Mouse (Mus musculus) stomach, embryonic 16.5 days (tissue): ENCODE results near the gene Tmem229b. TPM values are rescaled to one million over a fixed set of nuclear protein-coding genes. Genes with fewer than 3 reads are reported as not detected.

ENCODE experiments used
- ATAC-seq: fragments of 200-750 bp; cut with Nextera tagmentation; 2 replicates; pipeline ENCODE4 v1.8.0; 2017; ENCODE audit warnings: moderate number of reproducible peaks, moderate TSS enrichment; ENCODE audit not compliant: insufficient read depth, low FRiP score
- H3K27ac ChIP-seq: fragments of 300-500 bp; sonication (generic); 2 replicates; pipeline ENCODE4 v1.5.1; 2014; ENCODE audit warnings: low read length
- H3K27me3 ChIP-seq: fragments of 300-500 bp; sonication (generic); 2 replicates; pipeline ENCODE4 v1.6.1; 2014; ENCODE audit warnings: low read length, control low read depth, mixed read lengths; ENCODE audit not compliant: control insufficient read depth, insufficient read depth
- H3K36me3 ChIP-seq: fragments of 300-500 bp; sonication (generic); 2 replicates; pipeline ENCODE4 v1.6.1; 2014; ENCODE audit warnings: low read length; ENCODE audit not compliant: control insufficient read depth, insufficient read depth
- H3K4me1 ChIP-seq: fragments of 300-500 bp; sonication (generic); 2 replicates; pipeline ENCODE4 v1.6.1; 2014; ENCODE audit warnings: low read length, control low read depth, mixed read lengths; ENCODE audit not compliant: control insufficient read depth, insufficient read depth
- H3K4me2 ChIP-seq: fragments of 300-500 bp; sonication (generic); 2 replicates; pipeline ENCODE4 v1.6.1; 2014; ENCODE audit warnings: low read depth, low read length, mixed read lengths
- H3K4me3 ChIP-seq: fragments of 300-500 bp; sonication (generic); replicated peaks from 2 replicates; pipeline ENCODE4 v1.5.1; 2014; ENCODE audit warnings: mild to moderate bottlenecking, low read length
- H3K9ac ChIP-seq: fragments of 300-500 bp; sonication (generic); 2 replicates; pipeline ENCODE4 v1.6.1; 2014; ENCODE audit warnings: low read length
- H3K9me3 ChIP-seq: fragments of 300-500 bp; sonication (generic); replicated peaks from 2 replicates; pipeline ENCODE4 v1.6.1; 2016; ENCODE audit warnings: low read length, control low read depth; ENCODE audit not compliant: control insufficient read depth
- WGBS: fragments of 180-500 bp; shearing (Covaris S2); extraction: QIAGEN DNeasy Blood & Tissue Kit; methylation state at CpG from one replicate; pipeline ENCODE4 v1.1.7; 2014; 5-methylcytosine and 5-hydroxymethylcytosine counted together
- polyA plus RNA-seq: library from polyadenylated mRNA; unstranded; fragments of >200 nt; fragmentation: Nextera tagmentation; extraction: Ambion mirVana; gene quantifications from 2 replicates; pipeline ENCODE4 v1.2.1, GENCODE M21; 2015

Tmem229b gene
- polyA plus RNA-seq, 1 experiment from 2014 or later, result 7.6 TPM

GRCm38 (mm10) chr12:79017994-79018399 lies 10.6 kb upstream of the Tmem229b start:
- no peak for ATAC-seq
- Histone ChIP-seq H3K4me1 (peaks cover 4% of the 10 kb centered on the region; the same call in 1 of the 2 replicates), H3K9ac (no peak overlapping the region), H3K4me2 (no peak overlapping the region), H3K27ac (no peak overlapping the region), H3K4me3 (no peak overlapping the region), H3K36me3 (no peaks in the 10 kb centered on the region), H3K9me3 (no peaks in the 10 kb centered on the region), H3K27me3 (no peaks in the 10 kb centered on the region)
- 48% methylated on average over 4 of the region's 4 CpGs for WGBS

DNA sequence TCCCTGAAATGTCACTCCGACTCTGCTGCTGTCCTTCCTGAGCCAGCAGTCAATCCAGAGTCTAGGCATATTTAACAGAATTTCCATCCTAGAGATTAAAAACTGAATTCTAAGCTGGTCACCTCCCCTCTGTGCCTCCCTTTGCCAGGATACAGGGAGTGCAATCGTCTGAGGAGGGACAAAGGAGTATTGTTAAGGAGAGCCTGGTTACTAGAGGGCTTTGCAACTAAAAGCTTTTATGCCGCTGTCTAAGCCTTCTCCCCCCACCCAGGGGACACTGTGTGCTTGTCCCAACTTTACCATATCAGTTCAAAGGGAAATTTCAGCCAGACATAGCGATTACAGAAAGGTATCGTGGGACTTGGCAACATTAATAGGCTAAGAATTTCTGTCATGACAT lies 8.7 kb upstream of the Tmem229b start:
- peaks cover 4% of the 10 kb centered on the region; the same call in 1 of the 2 replicates for H3K4me1 ChIP-seq
- no peak overlapping the region for H3K4me3 ChIP-seq
- H3K36me3 ChIP-seq, result no peaks in the 10 kb centered on the region
- H3K9ac ChIP-seq, result no peak overlapping the region
- no peak overlapping the region for H3K4me2 ChIP-seq
- no peaks in the 10 kb centered on the region for H3K27me3 ChIP-seq
- 53% methylated on average over 5 of the region's 5 CpGs for WGBS
- H3K27ac ChIP-seq, result no peak overlapping the region
- ATAC-seq, result no peak
- H3K9me3 ChIP-seq, result no peaks in the 10 kb centered on the region

GRCm38 (mm10) chr12:79010569-79010968 lies 3.1 kb upstream of the Tmem229b start:
- no peak for ATAC-seq
- 31% methylated on average over 3 of the region's 3 CpGs for WGBS
- H3K4me3 ChIP-seq, result no peak overlapping the region
- no peak overlapping the region for H3K9ac ChIP-seq
- peaks cover 5% of the 10 kb centered on the region; the same call in 1 of the 2 replicates for H3K4me1 ChIP-seq
- H3K9me3 ChIP-seq, result no peaks in the 10 kb centered on the region
- no peaks in the 10 kb centered on the region for H3K36me3 ChIP-seq
- H3K27ac ChIP-seq, result no peak overlapping the region
- H3K27me3 ChIP-seq, result no peaks in the 10 kb centered on the region
- no peak overlapping the region for H3K4me2 ChIP-seq

DNA sequence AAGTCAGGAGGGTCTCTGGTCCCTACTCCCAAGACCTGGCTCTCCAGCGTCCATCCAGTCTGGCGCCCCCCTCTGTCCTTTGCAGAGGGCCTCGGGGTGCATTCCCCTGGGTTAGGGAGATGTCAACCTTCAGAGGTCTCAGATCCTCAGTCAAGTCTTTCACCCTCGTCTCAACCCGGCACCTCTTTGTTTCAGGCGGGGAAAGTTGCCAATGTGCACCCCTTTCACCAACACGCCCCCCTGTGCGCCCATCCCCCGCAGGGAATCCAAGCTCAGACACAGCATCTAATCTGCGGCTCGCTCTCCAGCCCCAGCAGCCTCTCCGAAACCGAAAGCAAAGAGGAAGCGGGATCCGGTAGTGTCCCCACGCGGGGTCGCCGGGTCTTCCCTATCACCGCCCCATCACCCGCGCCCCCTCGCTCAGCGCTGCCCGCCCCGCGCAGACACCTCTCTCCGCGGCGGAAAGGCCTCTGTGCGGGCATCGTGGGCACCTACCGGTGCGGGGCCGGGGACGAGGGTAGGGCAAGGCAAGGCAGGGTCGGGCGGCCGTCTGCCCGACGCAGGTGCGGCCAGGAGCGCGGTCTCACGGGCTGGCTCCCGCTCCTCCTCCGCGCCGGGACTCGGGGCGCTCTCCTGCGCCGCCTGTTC lies 825 bp downstream of the Tmem229b start:
- Histone ChIP-seq H3K27ac (peak overlapping the region; percentile 31), H3K4me3 (peak overlapping the region; percentile 93)

DNA sequence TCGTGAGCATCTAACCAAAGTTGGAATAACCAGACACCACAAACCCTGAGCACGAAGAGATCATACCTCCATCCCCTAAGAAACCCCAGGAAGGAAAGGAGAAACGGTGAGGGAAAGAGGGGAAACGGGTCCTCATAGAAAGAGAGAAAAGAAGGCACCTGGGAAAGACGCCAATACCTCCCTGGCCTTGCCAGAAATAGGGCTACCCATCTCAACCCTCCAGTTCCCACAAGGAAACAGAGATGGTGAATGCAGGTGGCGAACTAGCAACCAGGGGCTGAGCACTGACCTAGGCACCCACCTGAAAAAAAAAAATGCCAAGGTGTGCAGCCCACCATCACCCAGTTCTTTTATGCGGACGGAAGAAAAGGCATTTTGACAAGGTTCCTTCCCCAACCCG lies 1.4 kb downstream of the Tmem229b start:
- Histone ChIP-seq H3K9me3 (no peaks in the 10 kb centered on the region), H3K27me3 (no peaks in the 10 kb centered on the region), H3K9ac (peak overlapping the region; percentile 88), H3K36me3 (no peaks in the 10 kb centered on the region), H3K27ac (no peak overlapping the region), H3K4me3 (peak overlapping the region; percentile 93), H3K4me2 (peak overlapping the region; percentile 60), H3K4me1 (peaks cover 5% of the 10 kb centered on the region; the same call in 1 of the 2 replicates)
- 33% methylated on average over 9 of the region's 9 CpGs for WGBS
- ATAC-seq, result no peak

More for the DNA sequence above, 825 bp downstream of the Tmem229b start:
- H3K4me2 ChIP-seq, result peak overlapping the region; percentile 60
- H3K9me3 ChIP-seq, result no peaks in the 10 kb centered on the region
- H3K36me3 ChIP-seq, result no peaks in the 10 kb centered on the region
- ATAC-seq, result peak; percentile 73
- no peaks in the 10 kb centered on the region for H3K27me3 ChIP-seq
- WGBS, result under 1% methylated on average over 45 of the region's 53 CpGs
- peak overlapping the region; percentile 88 for H3K9ac ChIP-seq
- peaks cover 5% of the 10 kb centered on the region; the same call in 1 of the 2 replicates for H3K4me1 ChIP-seq

DNA sequence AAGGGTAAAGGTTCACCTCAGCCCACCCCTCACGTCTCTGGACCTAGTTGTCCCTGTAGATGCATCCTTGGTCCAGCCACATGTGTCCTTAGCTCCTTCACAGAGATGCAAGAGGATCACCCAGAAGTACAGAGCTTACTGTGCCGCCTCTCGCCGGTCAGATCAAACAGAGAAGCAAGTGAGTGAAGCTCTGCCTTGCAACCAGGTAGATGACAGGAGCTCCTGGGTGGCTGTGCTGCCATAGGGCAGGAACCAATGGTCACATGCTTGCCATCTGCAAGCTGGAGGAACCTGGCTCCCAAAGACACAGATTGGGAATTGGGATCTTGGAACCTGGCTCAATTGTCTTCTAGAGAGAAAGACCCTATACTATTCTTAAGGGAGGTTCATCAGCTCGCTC lies 2.0 kb downstream of the Tmem229b start:
- Histone ChIP-seq H3K4me3 (no peak overlapping the region), H3K4me2 (no peak overlapping the region), H3K9ac (no peak overlapping the region), H3K27ac (no peak overlapping the region), H3K4me1 (peaks cover 5% of the 10 kb centered on the region; the same call in 1 of the 2 replicates), H3K9me3 (no peaks in the 10 kb centered on the region), H3K36me3 (no peaks in the 10 kb centered on the region), H3K27me3 (no peaks in the 10 kb centered on the region)
- 85% methylated on average over 5 of the region's 5 CpGs for WGBS
- ATAC-seq, result no peak

DNA sequence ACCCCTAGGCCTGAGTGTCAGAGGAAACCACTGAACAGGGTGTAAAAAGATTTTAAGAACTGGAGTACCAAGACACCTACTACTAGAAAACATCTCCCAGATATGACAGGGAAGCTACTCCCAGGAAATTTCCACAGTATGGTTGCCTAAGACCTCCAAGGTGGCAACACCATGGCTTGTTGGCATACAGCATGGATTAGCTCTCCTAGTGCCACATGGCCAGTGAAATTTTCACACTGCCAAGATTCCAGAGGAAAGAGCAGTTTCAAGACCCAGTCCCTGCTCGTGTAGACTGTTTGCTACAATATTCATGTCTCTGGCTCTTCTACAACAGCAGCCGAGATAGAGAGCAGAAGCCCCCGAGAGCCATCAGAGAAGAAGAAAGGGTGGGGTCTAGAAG lies 4.4 kb downstream of the Tmem229b start:
- peaks cover 5% of the 10 kb centered on the region; the same call in 1 of the 2 replicates for H3K4me1 ChIP-seq
- no peaks in the 10 kb centered on the region for H3K27me3 ChIP-seq
- ATAC-seq, result no peak
- no peaks in the 10 kb centered on the region for H3K36me3 ChIP-seq
- H3K4me3 ChIP-seq, result no peak overlapping the region
- no peak overlapping the region for H3K9ac ChIP-seq
- no peaks in the 10 kb centered on the region for H3K9me3 ChIP-seq
- 79% methylated on average over 3 of the region's 3 CpGs for WGBS
- no peak overlapping the region for H3K27ac ChIP-seq
- no peak overlapping the region for H3K4me2 ChIP-seq

DNA sequence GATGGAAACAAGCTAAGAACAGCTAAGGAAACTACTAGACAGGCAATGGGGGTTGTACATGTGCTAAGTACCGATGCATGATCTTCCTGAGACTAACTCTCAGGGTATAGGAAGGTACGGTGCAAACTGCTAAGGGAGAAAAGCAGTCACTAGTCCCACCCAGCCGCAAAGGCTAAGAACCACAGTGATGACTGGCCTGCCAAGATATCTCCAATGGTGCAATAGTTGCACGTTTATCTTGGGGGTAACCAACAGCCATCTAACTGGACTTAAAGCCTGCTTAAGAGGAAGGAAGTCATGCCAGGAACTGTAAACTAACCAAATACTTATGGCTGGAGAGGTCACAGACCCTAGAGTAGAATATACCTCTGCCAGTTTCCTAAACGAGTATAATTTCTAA lies 5.0 kb downstream of the Tmem229b start:
- Histone ChIP-seq H3K9ac (no peak overlapping the region), H3K36me3 (no peaks in the 10 kb centered on the region), H3K9me3 (no peaks in the 10 kb centered on the region), H3K4me2 (no peak overlapping the region), H3K27ac (no peak overlapping the region), H3K4me1 (peaks cover 5% of the 10 kb centered on the region; the same call in 1 of the 2 replicates), H3K4me3 (no peak overlapping the region), H3K27me3 (no peaks in the 10 kb centered on the region)
- 76% methylated on average over 5 of the region's 5 CpGs for WGBS
- ATAC-seq, result no peak

DNA sequence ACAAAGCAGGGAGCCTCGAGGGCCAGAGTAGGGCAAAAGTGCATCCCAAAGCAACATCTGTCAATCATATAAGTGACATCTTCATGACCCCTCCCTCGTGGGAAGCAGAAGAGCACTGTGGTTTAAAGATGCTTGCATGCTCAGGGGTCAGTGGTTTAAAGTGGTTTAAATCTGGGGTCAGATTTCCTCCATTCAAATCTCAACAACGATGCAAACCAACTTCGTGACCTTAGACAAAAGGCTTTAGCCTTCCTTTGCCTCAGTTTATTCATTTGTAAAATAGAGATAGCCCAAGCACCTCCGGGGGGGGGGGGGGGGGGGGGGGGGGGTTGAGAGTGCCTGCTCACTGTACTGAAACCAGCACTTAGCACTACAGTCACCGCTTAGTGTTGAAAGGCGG lies 10.7 kb downstream of the Tmem229b start:
- no peak overlapping the region for H3K9ac ChIP-seq
- H3K4me2 ChIP-seq, result no peak overlapping the region
- H3K4me3 ChIP-seq, result no peak overlapping the region
- 41% methylated on average over 7 of the region's 7 CpGs for WGBS
- no peaks in the 10 kb centered on the region for H3K27me3 ChIP-seq
- H3K4me1 ChIP-seq, result no peaks in the 10 kb centered on the region
- no peak for ATAC-seq
- H3K27ac ChIP-seq, result no peak overlapping the region
- H3K9me3 ChIP-seq, result no peaks in the 10 kb centered on the region
- H3K36me3 ChIP-seq, result no peaks in the 10 kb centered on the region
